Mouse (Mus musculus): Measurements from ENCODE around the gene Heg1.

DNA sequence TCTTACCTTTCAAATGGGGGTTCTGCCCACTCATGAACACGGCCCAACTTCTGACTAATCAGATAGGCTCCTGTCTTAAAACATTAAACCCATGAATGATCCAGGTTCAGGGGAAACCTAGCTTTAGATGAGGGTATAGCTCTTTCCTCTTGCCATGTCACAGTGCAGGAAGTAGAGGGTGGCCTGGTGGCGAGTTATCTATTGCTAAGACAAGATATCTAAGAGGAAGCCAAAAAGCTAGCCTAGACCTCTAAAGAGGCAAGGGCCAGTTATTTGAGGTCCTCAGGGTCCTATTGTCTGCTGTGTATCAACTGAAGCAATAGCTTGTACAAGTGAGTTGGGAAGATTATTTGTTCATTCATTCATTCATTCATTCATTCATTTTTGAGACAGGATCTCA lies 15.7 kb upstream of the Heg1 start:
- TF ChIP-seq POLR2A (IDR thresholded peaks at IDR 0.05; ENCODE audit: borderline replicate concordance, extremely low read depth, insufficient read depth, insufficient read length, poor library complexity, severe bottlenecking) = no peak
- no peak for TF ChIP-seq CTCF (IDR thresholded peaks at IDR 0.05; ENCODE audit: borderline replicate concordance, extremely low read depth, insufficient read depth, insufficient read length)
